Mouse (Mus musculus): Measurements from ENCODE around the gene Slc34a2. TPM values are rescaled to one million over a fixed set of nuclear protein-coding genes. Genes with fewer than 3 reads are reported as not detected.

Slc34a2 gene
- 28.5 TPM for polyA plus RNA-seq (2014; fragmentation: Illumina TruSeq; extraction: RNeasy Lipid Tissue Mini Kit (QIAGEN cat#74804); ENCODE audit: low replicate concordance)

GRCm38 (mm10) chr5:53037781-53038180, at the start of gene Slc34a2:
Slc34a2 (plus strand) TSS chr5:53038081.

Other genes starting within 250 kb of the Slc34a2 start
- gene Anapc4, start 204.1 kb upstream of the Slc34a2 start, polyA plus RNA-seq (2014; fragmentation: Illumina TruSeq; extraction: RNeasy Lipid Tissue Mini Kit (QIAGEN cat#74804); ENCODE audit: low replicate concordance), result 70.1 TPM
- gene Sel1l3, start 175.8 kb downstream of the Slc34a2 start, polyA plus RNA-seq (2014; fragmentation: Illumina TruSeq; extraction: RNeasy Lipid Tissue Mini Kit (QIAGEN cat#74804); ENCODE audit: low replicate concordance), result 33.5 TPM
- gene Smim20, start 229.0 kb downstream of the Slc34a2 start, polyA plus RNA-seq (2014; fragmentation: Illumina TruSeq; extraction: RNeasy Lipid Tissue Mini Kit (QIAGEN cat#74804); ENCODE audit: low replicate concordance), result 14.1 TPM

Data from small intestine, adult 10 weeks (tissue).